Mouse (Mus musculus) kidney, adult 18-20 months (tissue): Measurements from ENCODE around the gene 4930519G04Rik.
"Not testable (repeated sequence)": the region's sequence is repeated elsewhere in the genome, so short reads cannot be mapped to it uniquely, and the experiment has no call there.

Experiments
- DNase-seq: peaks from one replicate; pipeline ENCODE4 v3.0.0; 2021

The 4930519G04Rik gene

GRCm38 (mm10) chr5:114853364-114853763 is at the start of gene 4930519G04Rik:
Gene 4930519G04Rik (plus strand): TSS chr5:114853664.
- DNase-seq: not testable (repeated sequence)

DNA sequence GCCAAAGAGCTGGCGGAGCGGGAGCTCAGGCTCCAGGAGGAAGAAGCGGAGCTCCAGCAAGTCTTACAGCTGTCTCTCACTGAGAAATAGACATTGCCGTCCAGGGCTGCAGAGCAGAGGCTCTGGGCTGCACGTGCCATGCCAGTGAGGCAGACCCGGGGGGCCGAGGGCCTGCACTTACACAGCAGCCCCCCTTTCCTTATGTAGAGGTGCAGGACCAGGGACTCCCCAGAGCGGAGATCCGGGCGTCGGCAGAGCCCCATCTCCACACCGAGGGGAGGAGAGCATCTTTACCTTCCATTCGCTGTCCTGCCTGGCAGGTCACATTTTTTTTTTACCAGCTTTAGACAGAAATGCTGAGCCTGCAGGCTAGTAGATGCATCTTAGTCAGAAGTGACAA is 49.1 kb upstream of the 4930519G04Rik start:
- DNase-seq: no peak

DNA sequence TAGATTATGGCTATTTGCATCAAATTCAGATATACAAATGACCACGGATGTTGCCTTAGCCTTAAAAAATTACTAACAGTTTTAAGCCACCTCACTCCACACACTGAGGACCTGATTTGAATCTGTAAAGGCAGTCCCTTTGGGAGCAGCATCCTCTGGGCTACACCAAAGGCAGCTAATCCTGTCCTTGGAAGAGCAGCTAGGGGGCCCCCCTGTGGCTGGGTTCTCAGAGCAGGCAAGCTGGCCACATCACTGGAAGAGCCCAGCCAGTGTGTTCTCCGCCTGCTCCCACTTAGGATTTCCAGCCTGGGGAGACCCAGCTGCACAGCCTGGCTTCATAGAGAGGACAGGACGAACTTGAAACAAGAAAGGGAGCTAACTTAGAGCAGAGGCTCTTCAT is 48.5 kb upstream of the 4930519G04Rik start:
- peak; percentile 43 for DNase-seq

DNA sequence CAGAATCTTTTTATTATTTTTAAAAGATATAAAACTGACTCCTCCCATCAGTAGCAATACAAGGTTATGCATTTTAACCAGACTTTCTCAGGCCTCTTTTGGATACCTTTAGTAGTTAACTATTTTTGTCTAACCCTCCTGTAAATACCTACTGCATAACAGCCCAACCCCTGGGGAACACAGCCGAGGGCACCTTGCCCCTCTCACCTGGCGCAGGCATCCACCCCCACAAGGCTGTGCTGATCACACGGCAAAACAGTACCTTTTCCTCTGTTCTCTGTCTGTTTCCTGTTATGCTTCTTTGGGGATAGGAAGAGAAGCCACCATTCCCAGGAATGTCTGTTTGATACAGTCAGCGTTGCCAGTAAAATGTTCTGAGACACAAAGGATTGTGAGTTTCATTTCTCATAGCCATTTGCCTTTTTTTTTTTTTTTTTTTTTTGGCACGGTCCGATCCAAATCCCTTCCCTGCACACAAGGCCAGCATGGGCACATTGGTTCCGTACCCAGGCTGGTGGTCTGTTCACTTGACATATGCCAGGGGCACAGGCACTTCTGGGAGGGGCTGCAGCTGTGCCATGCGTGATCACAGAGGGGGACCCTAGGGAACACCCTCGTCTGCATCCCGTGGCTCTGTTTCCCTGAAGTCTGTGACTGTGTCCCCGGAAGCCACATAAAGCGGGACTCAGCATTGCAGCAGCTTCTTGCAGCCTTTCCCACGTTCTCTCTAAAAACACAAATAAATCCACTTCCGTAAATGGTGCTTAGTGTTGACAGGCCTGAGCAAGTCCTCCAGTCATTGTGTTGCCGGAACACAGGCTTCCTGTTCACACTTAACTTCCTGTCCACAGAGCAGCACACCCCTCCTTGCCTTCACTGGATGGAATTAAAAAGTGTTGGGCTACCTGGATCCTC is 47.8 kb upstream of the 4930519G04Rik start:
- DNase-seq: peak; percentile 40

GRCm38 (mm10) chr5:114806636-114807035 is 46.8 kb upstream of the 4930519G04Rik start:
- no peak for DNase-seq

DNA sequence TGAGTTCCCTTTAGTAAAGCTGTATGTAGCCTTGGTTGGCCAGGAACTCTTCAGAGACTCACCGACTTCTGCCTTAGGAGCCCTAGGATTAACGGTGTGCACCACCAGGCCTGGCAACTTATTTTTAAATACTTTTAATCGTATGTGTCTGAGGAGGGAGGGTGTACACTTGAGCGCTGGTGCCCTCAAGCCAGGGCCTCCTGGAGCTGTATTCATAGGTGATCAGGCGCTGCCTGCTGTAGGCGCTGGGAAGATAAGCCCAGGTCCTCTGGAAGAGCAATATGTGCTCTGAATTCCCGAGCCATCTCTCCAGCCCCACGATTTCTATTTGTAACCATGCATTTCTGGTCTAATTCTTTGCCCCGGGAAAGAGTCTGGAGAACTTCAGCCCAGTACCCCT is 46.4 kb upstream of the 4930519G04Rik start:
- DNase-seq: no peak

DNA sequence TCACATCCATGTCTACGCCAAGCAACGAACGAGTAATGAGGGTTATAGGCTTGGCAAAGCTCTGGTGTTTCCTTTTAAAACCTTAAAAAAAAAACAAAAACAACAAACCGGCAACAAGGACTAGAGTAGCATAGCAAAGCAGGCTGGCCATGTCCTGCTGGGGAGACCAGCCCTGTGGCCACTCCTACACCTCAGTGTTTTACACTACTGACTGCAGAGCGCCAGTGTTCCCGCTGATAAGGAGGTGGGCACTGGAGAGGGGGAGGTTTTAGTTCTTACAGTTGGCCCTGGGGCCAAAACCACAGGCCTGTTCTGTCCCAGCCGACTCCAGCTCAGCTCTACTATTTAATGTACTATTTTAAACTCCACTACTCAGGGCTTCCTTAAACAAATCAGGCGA is 46.0 kb upstream of the 4930519G04Rik start:
- no peak for DNase-seq

DNA sequence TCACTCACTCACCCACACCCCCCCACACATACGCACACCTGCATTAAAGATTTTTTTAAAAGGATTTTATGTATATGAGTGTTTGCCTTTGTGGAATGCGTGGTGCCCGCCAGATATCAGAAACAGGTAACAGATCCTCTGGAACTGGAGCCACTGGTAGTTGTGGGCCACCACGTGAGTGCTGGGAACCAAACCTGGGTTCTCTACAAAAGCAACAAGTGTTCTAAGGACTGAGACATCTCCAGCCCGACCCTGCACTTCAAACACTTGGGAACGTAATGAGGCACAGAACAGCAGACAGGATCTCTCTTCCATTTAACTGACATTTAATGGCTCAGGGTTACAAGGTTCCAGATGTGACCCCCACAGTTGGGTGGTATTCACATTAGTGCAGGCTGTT is 45.6 kb upstream of the 4930519G04Rik start:
- no peak for DNase-seq

DNA sequence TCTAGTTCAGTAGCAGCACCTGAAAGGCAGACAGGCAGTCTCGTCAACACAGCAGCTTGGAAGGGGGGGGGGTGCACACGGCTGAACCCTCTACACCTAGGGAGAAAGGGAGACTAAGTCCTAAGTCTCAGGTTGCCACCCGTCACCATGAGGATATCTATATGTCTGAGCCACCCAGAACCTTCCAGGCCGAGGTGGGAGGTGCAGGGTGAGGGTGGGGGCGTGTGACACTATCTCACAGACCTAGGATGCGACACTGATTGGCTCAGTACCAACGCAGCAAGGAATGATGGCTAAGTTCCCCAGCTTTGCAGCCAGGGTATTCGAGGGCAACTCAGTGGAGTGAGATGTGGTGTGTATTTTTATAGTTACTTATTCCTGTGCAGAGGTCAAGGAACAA is 45.1 kb upstream of the 4930519G04Rik start:
- DNase-seq: no peak

GRCm38 (mm10) chr5:114809181-114809756 is 44.2 kb upstream of the 4930519G04Rik start:
- DNase-seq: no peak

GRCm38 (mm10) chr5:114809826-114810225 is 43.6 kb upstream of the 4930519G04Rik start:
- DNase-seq: no peak

GRCm38 (mm10) chr5:114813525-114814181 is 39.8 kb upstream of the 4930519G04Rik start:
- DNase-seq: peak; percentile 84

DNA sequence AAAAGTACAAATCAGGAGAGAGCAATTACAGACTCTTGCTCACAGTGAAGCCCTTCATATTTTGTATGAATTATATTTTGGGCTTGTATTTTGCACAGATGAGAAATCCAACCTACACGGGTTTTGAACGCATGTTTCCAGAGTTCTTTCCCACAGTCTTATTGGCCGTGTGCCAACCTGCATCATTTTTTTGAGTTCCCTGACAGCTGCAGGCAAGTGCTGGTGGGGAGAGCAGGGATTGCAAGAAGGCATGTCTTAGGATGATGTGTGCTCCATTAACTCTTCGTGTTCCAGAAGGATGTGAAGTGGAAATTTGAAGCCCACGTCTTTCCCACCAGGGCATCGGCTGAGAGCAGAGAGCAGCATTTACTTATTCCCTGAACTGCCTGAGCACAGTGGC is 36.9 kb upstream of the 4930519G04Rik start:
- DNase-seq: no peak

DNA sequence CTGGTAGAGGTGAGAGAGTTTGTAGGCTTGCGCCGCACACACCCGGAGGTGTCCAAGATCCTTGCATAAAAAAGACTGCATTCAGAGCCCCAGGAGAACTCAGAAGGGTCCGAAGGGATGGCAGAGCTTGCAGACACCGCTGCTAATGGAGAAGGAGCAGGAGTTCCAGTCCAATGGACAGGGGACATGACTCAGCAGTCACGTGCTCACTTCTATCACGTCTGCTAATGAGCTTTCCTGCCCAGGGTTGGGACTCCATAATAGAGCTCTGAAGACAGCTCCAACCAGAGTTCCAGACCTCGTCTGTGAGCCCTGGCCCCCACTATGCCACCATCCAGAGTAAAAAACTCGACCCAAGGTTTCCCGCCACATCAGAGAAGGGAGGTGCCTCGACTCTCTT is 35.3 kb upstream of the 4930519G04Rik start:
- no peak for DNase-seq

DNA sequence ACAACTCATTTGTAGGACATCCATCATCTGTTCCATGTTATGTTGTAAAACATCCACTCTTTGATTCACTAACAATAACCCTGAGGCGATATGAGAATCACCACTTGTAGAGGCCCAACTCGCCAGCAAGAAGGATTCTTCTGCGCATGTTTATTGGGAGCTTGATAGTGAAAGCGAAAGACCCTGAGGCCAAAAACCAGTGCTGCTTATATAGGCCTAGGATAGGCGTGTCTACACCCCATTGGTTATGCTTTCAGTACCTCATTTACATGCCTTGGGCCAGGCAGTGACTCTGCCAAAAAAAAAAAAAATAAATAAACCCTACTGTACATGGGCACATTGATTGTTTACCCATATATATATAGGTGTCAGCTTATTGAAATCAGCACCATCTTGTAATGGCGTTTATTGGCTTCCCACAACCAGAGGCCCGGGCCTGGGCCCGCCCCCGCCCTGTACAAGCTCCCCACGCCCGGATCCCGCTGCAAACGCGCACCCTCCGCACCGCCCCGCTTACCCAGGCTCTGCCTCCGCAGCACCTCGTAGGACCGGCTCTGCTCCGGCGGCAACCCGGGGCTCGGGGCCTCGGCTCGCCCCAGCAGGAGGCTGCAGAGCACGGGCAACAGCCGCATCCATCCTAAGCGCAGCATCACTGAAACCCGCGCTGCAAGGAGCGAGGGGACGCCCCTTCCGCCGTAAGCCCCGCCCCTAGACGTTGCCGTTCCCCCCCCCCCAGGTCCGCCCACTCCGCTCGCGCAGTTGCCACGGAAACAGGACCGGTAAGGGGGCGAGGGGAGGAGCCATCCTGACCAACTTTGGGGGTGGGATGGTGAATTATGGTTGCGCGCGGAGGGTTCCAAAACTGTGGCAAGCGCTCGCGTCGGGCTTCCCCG is 30.4 kb upstream of the 4930519G04Rik start, which contains the start of gene 1500011B03Rik:
TSS of gene 1500011B03Rik (minus strand) at position 673 of the 893 bp plus-strand sequence.
- DNase-seq: peak; percentile 67

DNA sequence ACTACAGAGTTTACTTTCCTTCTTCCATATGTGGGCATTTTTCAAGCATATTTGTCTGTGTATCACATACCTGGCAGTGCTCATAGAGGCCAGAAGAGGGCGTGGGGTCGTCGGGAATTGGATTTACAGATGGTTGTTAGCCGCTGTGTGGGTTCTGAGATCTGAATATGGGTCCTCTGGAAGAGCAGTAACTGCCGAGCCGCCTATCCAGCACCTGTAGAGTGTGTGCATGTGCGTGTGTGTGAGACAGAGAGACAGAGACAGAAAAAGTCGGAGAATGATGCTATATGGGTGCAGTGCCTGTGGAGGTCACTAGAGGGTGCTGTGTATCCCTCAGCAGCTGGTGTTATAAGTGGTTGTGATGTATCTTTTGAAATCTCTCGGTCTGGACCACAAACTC is 29.3 kb upstream of the 4930519G04Rik start:
- DNase-seq: peak; percentile 72

- peak; percentile 84 for DNase-seq
Measured at GRCm38 (mm10) chr5:114825978-114826691, 27.3 kb upstream of the 4930519G04Rik start.

- no peak for DNase-seq
Measured at GRCm38 (mm10) chr5:114827427-114827826, 26.0 kb upstream of the 4930519G04Rik start.

DNA sequence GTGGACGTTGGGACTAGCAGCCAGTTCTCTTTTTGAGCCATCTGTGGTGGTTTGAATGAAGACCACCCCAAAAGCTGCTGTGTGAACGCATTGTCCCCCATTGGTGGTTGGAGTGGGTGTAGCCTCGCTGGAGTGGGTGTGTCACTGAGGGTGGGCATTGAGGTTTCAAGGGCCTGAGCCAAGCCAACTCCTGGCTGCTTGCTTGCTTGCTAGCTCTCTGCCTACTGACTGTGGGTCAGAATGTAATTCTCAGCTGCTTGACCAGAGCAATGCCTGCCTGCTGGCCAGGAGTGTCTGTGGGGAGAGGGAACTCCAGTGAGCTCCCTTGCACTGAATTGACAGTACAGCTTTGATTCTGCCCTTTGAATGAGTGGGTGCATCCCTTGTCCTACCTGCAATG is 23.7 kb upstream of the 4930519G04Rik start:
- DNase-seq: no peak

DNA sequence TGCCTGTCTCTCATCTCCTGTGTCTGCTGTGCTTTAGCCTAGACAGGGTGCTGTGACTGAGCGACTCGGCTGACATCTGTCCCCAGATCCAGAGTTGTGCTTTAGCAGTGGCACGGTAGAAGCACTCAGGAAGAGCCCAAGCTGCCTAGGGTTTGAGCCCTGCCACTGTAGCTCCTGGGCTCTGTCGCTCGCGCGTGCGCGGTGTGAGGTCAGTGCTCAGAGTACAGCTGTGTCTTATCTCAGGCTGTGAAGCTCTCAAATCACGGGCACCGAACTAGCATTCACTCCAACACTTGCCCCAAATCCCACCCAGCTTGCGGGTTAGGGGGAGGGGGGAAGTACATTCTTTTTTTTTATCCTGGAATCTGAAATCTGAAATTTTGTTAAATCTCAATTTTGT is 16.6 kb upstream of the 4930519G04Rik start:
- no peak for DNase-seq

DNA sequence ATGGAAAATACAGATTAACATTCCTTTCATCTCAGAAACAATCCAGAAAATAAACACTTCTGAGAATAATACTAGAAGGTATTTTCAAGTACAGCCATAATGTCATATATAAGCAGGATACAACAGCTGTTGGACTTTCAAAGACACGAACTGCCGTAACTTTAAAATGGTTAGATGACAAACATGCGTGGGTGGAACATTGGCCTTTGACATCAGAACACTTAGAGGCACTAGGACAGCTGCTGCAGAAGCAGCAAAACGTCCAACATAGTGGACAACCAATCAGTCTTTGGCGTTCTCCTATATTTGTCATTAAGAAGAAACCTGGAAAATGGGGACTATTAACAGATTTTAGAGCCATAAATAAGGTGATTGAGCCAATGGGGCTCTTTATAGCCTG is 13.0 kb upstream of the 4930519G04Rik start:
- DNase-seq: not testable (repeated sequence)

GRCm38 (mm10) chr5:114842155-114842554 is 11.3 kb upstream of the 4930519G04Rik start:
- DNase-seq: not testable (repeated sequence)
